Mouse (Mus musculus) MEL (cell line): Measurements from ENCODE around the gene Pphln1.

Source experiments
- CHD1 ChIP-seq: IDR thresholded peaks from 2 replicates; pipeline ENCODE4 v1.6.1; 2012; ENCODE audit warnings: low read depth, mild to moderate bottlenecking, inconsistent platforms, low read length, improper control_type of control experiment
- CTCF ChIP-seq, 3 experiments: IDR thresholded peaks in 2 of 3; conservative IDR thresholded peaks in 1 of 3; 2 replicates each; pipeline ENCODE4 v1.5.1; 2011 to 2012; ENCODE audit warnings: low read length in 3 of 3, low read depth in 2 of 3, mild to moderate bottlenecking in 2 of 3, improper control_type of control experiment in 1 of 3, inconsistent platforms in 1 of 3, mixed read lengths in 1 of 3, moderate library complexity in 1 of 3; ENCODE audit not compliant: control insufficient read depth in 1 of 3, insufficient read depth in 1 of 3, poor library complexity in 1 of 3, severe bottlenecking in 1 of 3
- GABPA ChIP-seq: IDR thresholded peaks from 2 replicates; pipeline ENCODE4 v1.6.1; 2012; ENCODE audit warnings: low read depth, mild to moderate bottlenecking, inconsistent platforms, low read length, improper control_type of control experiment, moderate library complexity
- MAFK ChIP-seq: IDR thresholded peaks from 2 replicates; pipeline ENCODE4 v1.6.1; 2011; ENCODE audit warnings: low read depth, mild to moderate bottlenecking, low read length, improper control_type of control experiment, borderline replicate concordance
- MAZ ChIP-seq: IDR thresholded peaks from 2 replicates; pipeline ENCODE4 v1.6.1; 2012; ENCODE audit warnings: low read depth, mild to moderate bottlenecking, inconsistent platforms, low read length, improper control_type of control experiment
- MXI1 ChIP-seq: IDR thresholded peaks from 2 replicates; pipeline ENCODE4 v1.6.1; 2011; ENCODE audit warnings: mild to moderate bottlenecking, low read depth, low read length, improper control_type of control experiment
- MYB ChIP-seq: IDR thresholded peaks from 2 replicates; pipeline ENCODE4 v1.6.1; 2011; ENCODE audit warnings: mild to moderate bottlenecking, low read depth, low read length, improper control_type of control experiment
- POLR2A ChIP-seq, 2 experiments: IDR thresholded peaks; 2 replicates each; pipeline ENCODE4 v1.6.1; 2011 to 2012; ENCODE audit warnings: low read length in 2 of 2, mild to moderate bottlenecking in 2 of 2, control low read depth in 1 of 2, improper control_type of control experiment in 1 of 2, low read depth in 1 of 2, moderate library complexity in 1 of 2; ENCODE audit not compliant: control insufficient read depth in 1 of 2, insufficient read depth in 1 of 2, poor library complexity in 1 of 2
- SMC3 ChIP-seq: IDR thresholded peaks from 2 replicates; pipeline ENCODE4 v1.6.1; 2011; ENCODE audit warnings: low read depth, low read length, improper control_type of control experiment
- ZMIZ1 ChIP-seq: IDR thresholded peaks from 2 replicates; pipeline ENCODE4 v1.6.1; 2012; ENCODE audit warnings: low read depth, mild to moderate bottlenecking, inconsistent platforms, low read length, improper control_type of control experiment, moderate library complexity

DNA sequence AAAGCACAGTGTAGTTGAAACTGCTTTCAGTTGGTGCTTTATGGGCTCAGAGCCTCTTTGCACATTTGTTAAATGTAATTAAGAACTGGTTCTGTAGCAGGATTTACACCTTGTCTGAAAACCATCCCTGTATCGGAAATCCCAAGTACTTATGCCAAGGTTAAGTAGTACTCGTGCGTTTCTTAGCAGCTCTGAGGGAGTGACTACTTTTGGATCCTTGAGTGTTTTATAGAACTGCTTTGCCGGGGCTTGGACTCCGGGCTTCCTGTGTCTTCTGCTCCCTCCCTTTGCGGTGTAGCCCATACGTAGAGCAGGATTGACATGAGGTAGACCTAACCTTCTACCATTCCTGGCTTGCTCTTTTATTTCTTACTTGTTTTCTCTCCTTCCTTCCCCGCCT, 77.5 kb downstream of the Pphln1 start:
- TF ChIP-seq ZMIZ1 (no peak), POLR2A (IDR thresholded peaks at IDR 0.05; ENCODE audit: control insufficient read depth in 1 of 2, insufficient read depth in 1 of 2, low read depth in 1 of 2, low read length in 2 of 2, poor library complexity in 1 of 2) (no peak), CTCF (IDR thresholded peaks at IDR 0.05 in 2 of 3, conservative IDR thresholded peaks at IDR 0.05 in 1 of 3; ENCODE audit: control insufficient read depth in 1 of 3, insufficient read depth in 1 of 3, low read depth in 2 of 3, low read length in 3 of 3, poor library complexity in 1 of 3, severe bottlenecking in 1 of 3) (no peak), CHD1 (no peak), GABPA (no peak), MYB (no peak), MAZ (no peak), MAFK (no peak), MXI1 (no peak), SMC3 (no peak)
